Mouse (Mus musculus) right cerebral cortex, postnatal 14 days (tissue): ENCODE data around the gene Zfp872.
A peak's percentile ranks its signal among the peaks of the same experiment; 100 is the strongest.
"Not testable (repeated sequence)": the region's sequence is repeated elsewhere in the genome, so short reads cannot be mapped to it uniquely, and the experiment has no call there.

Source experiments
- DNase-seq: peaks from one replicate; pipeline ENCODE4 v3.0.0; 2022

Gene Zfp872

DNA sequence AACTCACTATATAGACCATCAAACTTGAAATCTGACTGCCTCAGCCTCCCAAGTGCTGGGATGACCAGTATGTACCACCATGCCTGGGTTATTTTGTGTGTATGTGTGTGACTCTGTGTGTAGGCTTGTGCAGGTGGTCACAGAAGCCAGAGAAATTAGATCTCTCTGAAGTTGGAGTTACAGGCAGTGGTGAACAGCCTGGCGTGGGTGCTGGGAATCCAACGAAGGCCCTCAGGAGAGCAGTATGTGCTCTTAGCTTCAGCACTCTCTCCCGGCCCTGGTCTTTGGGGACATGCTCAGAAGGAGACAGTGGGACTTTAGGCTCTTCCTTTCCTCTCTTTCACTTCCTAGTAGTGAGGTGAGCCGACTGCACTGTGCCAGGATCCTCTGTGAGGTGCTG, 15.6 kb upstream of the Zfp872 start:
- DNase-seq: no peak

DNA sequence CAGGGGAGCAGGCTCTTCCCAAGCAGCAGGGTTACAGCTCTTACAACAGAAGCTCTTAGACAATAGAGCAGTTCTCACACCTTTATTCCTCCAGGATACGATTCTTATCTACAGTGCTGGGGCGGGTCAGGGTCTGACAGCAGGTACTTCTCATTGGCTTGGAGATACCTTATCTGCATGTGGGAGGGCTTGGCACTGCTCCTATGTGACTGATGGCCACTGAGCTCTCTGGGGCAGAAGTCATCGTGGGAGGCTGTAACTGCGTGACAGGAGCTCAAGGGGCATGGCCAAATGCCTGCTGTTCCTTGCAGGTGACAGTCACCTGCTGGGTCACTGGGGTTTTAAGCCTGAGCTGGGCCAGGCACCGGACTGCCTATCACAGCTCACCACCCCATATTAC, 8.5 kb downstream of the Zfp872 start:
- DNase-seq: no peak

DNA sequence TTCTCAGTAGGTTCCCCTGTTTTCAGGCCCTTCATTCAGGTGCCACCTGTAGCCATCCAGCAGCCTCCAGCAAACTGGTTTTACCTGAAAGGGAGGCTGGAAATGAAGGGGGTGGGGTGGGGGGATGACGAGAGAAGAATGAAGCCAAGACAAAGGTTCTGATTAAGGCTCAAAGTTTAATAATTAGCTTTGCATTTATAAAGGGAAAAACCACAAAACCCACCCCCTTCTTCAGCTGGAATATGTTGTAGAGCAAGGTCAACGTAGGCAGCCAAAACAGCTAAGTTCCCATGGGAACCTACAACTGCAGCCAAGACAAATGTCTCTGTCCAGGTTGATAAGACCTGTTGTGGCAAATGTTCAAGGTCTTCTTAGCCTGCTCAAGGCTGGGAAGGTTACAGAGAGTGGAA, 25.9 kb downstream of the Zfp872 start:
- DNase-seq: no peak

DNA sequence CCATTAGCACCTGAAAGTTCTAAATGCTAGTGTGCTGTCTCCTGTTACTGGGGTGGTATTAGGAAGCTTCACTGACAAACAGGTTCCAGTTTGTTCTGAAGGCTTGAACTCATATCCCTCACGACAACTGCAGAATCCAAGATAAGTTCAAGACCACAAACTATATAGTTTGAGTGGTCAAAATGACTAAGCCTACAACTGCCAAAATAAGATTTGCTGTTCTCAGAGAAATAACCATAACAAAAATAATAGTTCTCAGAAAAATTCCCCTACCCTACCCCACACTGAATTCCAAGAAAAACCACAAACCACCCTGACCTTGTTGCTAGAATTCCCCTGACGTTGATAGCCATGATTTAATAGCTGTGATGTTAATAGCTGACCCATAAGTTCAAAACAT, 26.7 kb downstream of the Zfp872 start:
- no peak for DNase-seq

DNA sequence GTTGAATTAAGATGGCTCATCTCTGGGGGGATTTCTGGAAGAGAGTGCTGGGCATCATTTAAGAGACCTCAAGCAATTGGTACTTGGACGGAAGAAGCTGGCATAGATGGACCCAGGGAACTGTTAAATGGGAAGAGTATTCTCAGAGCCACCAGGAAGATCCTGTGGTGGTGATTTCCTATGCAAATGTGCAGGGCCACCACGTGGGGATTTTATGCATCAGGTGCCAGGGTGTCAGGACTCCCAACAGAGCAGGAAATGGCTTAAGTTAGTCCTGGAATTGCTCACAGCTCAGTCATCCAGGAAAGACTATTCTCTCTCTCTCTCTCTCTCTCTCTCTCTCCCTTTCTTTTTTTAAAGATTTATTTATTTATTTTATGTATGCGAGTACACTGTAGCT, 28.8 kb downstream of the Zfp872 start:
- DNase-seq: no peak

DNA sequence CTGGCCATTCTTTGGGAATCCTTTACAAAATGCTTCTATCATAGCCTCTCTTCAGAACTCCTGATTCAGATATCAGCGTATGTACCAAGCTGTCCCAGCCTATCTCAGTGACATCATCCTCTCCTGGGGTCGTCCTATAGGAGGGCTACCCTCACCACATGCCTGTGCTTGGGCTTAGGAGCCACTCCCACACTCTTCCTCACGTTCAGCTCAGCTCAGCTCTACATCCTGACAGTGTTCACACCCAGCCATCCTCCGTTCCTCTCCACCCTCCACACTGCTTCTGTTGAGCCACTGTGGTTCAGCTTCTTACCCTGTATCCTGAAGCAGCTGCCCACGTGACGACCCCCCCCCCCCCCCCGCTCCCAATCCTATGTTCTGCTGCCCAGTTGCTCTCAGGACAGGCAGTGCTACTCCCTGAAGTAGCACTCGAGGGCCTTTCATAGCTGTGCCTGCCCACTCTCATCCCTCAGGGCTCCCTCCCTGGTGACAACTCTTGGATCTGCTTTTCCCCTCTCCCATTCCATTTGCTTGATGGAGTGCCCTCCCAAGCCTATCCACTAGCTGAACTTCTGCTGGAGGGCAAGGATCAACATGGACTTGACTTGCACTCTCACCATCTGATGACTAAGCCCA, 30.1 kb downstream of the Zfp872 start:
- no peak for DNase-seq

DNA sequence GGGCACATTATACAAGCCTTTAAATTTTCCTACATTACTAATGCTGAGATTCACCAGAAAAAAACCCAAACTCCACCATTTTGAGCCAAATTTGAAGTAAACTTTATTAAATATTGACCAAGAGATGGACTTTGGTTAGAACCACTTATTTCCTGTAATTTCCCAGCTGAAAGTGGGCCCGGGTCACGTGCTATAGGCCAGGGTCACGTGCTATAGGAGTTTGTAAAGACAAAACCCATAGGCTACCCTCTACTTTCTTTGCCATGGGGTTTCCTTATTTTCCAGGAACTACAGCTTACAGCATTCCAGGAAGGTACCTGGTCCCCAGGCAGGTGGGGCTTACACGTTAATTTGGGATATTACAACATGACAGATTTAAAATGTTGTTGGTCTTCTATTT, 36.2 kb downstream of the Zfp872 start:
- DNase-seq: no peak

DNA sequence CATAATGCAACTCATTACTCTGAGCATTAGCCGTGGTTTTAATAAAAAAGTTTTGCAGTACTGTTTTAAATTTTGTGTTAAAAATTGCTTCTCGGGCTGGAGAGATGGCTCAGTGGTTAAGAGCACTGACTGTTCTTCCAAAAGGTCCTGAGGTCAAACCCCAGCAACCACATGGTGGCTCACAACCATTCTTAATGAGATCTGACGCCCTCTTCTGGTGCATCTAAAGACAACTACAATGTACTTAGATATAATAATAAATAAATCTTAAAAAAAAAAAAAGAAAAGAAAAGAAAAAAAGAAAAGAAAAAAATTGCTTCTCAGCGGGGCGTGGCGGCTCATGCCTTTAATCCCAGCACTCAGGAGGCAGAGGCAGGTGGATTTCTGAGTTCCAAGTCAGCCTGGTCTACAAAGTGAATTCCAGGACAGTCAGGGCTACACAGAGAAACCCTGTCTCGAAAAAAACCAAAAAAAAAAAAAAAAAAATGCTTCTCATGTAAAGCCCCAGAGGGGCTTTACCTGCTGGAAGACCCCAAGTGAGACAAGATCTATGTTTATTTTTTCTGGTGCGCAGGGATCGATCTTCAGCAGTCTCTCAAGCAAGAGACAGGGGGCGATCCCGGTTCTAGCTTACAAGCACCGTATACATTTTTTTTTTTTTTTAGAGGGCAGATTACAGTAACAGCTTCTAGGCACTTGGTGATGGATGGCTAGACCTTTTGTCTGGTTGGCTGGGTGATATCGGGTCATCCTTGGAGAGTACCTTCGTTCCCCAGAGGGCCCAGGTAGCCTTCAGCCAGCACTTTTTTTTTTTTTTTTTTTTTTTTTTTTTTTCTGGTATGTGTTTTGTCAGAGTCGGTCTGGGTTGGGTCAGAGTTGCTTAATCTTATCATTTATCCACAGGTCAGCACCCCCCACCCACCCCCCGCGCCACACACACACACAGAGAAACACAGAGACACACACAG, 36.9 kb downstream of the Zfp872 start:
- peak; percentile 13 for DNase-seq

DNA sequence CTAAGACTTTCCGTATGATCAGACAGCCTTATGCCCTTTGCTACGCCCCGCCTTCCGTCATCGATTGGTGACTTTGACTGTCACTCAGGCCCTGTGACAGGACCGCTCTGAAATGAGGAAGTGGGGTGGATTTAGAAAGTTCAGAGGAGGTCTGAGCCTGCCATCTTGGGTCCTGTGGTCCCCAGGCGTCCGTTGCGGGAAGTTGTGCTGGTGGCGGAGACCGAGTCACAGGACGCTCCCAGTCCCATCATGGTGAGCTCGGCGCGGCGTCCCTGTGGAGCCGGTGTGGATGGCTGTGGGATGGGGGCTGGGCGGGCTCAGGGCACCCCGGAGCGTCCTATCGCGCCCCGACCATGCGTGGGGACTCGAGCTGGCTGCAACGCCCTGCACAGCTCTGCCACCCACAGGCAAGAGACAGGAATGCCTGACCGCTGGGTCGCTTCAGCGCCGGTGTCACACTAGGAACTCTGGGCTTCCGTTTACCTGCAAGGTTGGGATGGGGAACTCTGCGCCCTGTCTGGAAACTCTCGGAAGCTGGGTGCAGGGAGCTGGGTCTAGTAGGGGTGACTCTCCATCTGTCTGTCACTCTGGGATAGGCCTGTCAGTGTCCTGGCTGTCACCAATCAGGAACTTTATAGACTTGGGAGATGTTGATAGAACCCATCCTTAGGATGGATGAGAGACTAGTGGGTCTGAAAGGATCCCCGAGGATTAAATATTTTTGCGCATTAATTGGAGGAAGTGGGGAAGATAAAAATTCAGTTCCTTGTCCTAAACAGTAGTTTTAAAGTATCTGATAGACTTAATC, 37.9 kb downstream of the Zfp872 start, which contains the start of gene Zfp809:
Gene Zfp809, plus strand, starts transcription at position 134 of the 808 bp plus-strand sequence.
- DNase-seq: peak; percentile 100

DNA sequence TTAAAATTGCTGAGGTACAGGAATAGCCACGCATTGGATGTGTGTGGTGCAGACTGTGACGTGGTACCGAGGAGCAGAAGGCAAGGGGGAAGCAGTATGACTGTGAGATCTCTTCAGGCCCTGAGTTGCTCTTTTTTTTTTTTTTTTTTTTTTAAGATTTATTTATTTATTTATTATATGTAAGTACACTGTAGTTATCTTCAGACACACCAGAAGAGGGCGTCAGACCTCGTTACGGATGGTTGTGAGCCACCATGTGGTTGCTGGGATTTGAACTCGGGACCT, 38.4 kb downstream of the Zfp872 start:
- not testable (repeated sequence) for DNase-seq

DNA sequence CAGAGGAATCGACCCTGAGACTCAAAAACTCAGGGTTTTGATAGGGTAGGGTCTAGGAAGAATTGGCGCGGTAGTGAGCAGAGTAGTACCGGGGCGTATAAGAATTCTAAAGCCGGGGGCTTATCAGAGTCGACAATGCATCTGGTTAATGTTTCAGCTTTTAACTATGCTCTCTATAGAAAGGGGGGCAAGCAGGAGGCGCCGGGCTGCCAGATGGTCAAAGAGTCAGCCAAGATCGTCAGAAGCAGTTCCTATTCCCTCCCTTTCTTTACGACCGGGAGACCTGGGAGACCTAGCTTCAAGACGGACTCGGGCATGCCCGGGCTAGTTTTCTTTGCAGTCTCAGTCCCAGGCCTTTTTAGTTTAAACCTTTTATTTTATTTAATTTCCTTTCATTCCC, 39.0 kb downstream of the Zfp872 start:
- DNase-seq: no peak

DNA sequence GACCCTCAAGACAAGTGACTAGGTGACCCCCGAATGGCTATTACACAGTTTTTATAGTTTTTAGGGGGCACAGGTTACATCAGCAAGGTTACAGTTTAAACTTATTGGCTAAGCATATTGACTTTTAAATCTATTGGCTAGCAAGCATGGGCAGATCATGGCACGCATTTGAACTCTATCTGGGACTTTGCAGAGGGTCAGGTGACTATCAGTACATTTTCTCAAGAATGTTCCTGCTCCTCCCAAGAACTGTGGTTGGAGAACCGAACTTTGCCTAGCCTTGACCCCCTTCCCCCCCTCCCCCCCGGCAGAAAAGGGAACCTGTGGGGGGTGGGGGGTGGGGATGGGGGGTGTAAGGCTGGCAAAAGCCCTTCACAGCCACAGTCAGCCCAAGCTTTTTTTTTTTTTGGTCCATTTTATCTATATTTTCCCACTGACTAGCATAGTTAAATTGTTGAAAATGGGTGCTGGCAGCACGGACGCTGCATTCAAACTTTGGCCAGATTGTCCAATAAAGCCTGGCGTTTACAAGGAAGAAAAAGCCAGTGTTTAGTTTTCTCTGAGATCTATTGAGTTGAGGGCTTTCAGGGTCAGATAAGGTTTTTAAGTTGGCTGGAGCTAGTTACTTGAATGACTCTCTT, 41.6 kb downstream of the Zfp872 start:
- DNase-seq: no peak

DNA sequence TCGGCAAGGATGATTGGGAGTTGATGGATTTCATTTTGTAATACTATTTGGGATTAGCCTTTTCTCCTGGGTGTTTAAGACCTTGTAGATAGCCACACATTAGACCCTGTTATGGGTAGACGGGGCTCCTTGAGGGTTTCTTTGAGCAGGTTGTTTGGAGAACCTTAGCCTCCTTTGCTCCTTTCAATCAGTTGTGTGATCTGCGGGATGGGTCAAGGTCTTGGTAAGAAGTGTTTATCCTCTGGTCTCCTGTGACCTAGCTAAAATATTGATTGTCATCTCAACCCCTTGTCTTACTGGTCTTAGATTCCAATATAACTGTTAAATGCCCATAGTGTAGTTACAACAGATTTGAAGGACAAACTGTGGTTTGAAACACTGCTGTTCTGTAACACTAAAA, 42.2 kb downstream of the Zfp872 start:
- DNase-seq: no peak

DNA sequence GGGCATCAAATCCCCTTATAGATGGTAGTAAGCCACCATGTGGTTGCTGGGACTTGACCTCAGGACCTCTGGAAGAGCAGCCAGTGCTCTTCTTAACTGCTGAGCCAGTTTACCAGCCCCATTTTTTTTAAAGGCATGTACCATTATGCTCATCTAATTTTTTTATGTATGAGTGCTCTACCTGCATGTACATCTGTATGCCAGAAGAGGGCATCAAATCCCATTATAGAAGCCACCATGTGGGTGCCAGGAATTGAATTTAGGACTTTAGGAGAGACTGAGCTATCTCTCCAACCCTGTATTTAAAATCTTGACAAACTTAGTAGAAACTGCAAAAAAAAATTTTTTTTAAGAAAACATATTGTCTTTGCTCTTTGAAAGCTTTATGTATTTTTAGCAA, 42.7 kb downstream of the Zfp872 start:
- DNase-seq: no peak

DNA sequence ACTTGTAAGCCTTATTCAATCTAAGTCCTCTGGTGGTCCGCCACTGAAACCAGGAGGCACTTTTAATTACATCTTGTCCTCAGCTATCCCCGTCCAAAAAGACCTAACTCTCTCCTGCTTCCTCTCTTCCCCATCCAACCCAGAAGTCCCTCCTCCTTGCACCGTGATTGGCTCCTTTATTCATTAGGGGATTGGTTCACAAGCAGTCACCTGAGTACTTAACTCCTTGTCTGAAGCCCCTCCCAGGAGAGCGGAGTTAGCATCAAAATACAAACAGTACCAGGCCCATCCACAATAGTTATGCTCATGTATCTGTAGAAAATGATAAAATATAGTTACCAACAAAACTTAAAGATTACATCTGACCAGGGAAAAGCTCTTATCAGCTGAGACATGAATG, 52.1 kb downstream of the Zfp872 start:
- no peak for DNase-seq

DNA sequence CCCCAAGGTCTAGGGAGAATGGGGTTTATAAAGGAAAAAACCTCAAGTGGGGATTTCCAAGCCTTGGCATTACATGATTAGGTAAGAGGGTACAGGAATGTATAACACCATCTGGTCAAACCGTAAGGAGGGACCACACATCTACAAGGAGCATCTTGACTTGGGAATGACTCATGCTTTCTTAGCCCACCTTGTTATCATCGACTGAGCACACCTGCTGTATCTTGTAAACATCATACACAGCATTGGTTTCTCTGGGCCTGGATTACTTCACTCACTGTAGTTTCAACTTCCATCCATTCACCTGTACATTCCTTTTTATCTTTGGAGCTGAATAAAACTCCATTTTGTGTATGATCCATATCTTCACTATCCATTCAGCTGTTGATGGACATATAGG, 56.4 kb downstream of the Zfp872 start:
- no peak for DNase-seq
